Mouse (Mus musculus) liver, postnatal 0 days (tissue): ENCODE data around the gene Galnt10.

Source experiments
- CTCF ChIP-seq: sonication (generic); IDR thresholded peaks from 2 replicates; pipeline ENCODE4 v1.5.1; 2016; ENCODE audit warnings: antibody characterized with exemption, low read depth
- EP300 ChIP-seq: IDR thresholded peaks from 2 replicates; pipeline ENCODE4 v1.6.1; 2016; ENCODE audit warnings: antibody characterized with exemption, low read depth, mild to moderate bottlenecking

- TF ChIP-seq EP300 (no peak), CTCF (no peak)
Measured at GRCm38 (mm10) chr11:57689811-57690210, 44.6 kb downstream of the Galnt10 start.
